Mouse (Mus musculus) ES-Bruce4 (cell line): ENCODE data around the gene Itgb3.

Experiments
- CTCF ChIP-seq: IDR thresholded peaks from one replicate; pipeline ENCODE4 v1.8.1; 2011; ENCODE audit warnings: low read depth, low read length
- EP300 ChIP-seq: IDR thresholded peaks from 2 replicates; pipeline ENCODE4 v1.6.1; 2011; ENCODE audit warnings: low read depth, low read length; ENCODE audit not compliant: insufficient read depth
- POLR2A ChIP-seq: IDR thresholded peaks from one replicate; pipeline ENCODE4 v1.8.1; 2011; ENCODE audit warnings: low read length; ENCODE audit not compliant: insufficient read depth

GRCm38 (mm10) chr11:104581446-104582307 lies 26.1 kb upstream of the Itgb3 start:
- TF ChIP-seq POLR2A (no peak), CTCF (no peak), EP300 (no peak)
